Mouse (Mus musculus): ENCODE data around the gene Tbrg1.
A peak's percentile ranks its signal among the peaks of the same experiment; 100 is the strongest.

Gene Tbrg1

DNA sequence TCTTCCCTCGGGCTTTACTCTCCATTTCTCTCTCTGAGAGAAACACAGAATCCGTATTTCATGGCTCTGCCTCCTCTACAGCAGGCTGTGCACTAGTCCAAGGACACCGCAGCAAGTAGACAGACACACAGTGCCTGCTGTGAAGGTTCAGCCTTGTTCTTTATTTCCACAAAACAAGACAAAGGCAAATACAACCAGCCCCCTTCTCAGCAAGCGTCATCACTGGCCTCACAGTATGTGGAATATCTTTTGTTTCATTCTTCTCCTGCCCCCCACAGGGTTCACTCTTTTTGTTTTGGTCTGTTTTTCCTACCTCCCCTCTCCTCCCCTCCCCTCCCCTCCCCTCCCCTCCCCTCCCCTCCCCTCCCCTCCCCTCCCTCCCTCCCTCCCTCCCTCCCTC is 28.5 kb downstream of the Tbrg1 start:
- no peak for DNase-seq

DNA sequence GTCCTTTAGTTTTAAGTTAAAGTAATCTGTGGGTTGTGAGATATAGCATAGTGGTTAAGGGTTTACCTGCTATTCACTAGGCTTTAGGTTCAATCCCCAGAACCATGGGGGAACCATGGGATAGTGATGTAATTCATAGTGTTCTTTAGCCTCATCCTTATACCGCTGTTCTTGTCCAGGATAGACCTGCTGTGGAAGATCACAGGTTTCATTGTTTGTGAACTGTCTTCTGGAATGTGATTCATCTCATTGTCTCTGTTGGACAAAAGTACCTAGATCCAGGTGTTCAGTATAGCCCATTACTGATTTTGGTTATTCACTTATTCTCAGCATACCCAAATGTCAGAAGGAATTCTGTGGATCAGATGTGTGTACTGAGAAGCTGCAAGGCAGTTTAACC is 29.8 kb downstream of the Tbrg1 start:
- no peak for DNase-seq

DNA sequence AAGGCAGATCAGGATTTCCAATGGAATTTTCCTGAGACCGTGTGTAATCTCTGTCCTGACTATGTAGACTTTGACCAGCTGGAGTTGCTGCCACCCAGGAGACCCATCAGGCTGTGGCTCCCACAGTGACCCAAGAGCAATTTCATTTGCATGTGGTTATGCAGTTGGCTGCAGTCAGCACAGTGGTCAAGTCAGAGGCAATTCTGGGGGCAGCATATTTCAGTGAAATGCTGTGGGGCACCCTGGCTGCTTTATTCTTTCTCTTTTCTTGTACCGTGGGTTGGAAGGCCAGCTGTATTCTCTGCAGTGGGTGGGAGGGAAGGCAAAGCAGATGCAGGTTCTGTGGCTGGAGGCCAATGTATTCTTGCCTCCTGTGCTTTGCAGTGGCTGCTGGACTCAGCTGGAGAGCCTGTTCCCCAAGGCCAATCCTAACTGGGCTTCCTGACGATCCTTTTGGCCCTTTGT is 31.0 kb downstream of the Tbrg1 start:
- peak; percentile 53 for DNase-seq

DNA sequence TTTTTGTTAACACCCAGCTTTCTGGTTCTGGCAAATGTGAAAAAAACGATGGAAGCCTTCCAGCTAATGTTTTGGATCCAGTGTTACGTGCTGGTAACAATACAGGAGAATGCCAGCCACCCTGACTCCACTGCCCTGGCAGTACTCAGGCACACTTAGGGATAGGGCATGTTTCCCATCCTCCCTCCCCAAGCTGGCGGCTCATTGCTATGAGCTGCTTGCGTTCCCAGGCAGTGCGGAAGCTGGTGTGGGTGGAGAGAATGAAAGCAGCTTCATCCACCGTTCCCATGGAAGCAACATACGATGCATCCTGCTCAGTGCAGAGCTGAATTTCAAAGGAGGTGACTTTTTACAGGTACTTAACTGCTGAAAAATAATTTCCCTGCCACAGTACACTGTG is 31.5 kb downstream of the Tbrg1 start:
- no peak for DNase-seq

DNA sequence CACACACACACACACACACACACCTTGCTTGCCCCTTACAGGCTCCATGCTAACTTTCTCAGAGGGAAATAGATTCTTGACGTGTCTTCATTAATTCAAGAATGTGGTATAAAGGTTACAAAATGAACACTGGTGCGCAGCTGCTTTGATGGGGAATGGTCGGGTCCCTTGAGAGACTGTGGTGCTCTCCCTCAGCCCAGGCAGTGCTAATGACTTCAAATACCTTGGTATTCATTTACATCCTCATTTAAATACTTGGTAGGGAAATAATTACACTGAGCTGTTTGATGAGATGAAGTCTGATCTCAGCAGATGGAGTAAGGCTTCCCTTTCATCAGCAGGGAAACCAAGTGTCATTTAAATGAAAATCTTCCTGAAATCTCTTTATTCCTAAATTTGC is 32.0 kb downstream of the Tbrg1 start:
- DNase-seq = no peak

DNA sequence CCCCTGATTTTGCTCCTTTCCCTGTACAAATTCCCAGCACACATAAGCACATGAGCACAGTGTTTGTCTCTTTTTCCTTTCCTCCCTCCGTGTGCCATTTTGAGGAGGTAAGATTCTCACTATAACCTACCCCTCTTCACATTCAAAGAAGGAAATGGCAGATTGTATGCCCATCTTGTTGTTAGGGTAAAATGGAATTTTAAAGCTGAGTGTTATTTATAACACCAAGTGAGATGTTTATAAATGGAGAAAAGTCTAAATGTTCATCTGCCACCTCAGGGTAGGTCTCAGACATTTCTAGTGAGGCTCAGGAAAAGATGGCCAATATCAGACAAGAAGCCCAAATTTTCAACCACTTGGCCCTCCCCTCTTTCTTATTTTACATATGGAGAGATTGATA is 32.6 kb downstream of the Tbrg1 start:
- no peak for DNase-seq

DNA sequence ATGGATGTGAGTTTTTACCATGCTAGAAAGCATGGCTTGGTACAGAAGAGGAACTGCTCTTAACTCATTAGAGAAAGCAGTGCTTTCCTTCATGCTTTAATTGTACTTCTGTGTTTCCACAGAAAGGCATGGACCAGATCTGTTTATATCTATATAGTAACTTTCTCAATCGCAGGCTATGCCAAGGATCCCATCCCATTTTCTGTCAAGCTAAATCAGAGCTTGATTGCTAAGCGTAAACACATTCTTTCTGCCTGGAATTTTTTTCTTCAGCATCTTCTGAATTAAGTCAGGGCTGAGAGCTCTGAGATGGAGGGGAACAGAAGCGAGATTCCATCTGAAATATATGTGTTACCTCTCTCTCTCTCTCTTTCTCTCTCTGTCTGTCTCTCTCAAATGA is 33.1 kb downstream of the Tbrg1 start:
- DNase-seq = no peak

DNA sequence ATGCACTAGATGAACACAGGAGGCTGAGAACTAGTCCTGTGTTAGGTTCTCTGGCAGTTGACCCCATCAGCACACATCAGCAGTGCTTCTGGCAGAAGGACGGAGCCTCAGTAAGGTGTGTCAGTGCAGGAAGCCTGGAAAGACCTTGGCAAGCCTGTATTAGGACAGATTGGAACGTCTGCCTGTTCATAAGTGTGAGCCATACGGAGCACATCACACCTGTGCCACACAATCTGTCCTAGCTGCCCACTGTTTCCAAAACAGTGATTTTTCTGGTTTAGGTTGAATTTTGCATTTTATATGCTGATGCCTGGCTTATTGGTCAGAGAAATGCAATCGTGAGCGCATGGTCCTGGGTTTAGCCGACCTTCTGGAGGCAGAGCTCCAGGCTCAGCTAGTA is 35.8 kb downstream of the Tbrg1 start:
- DNase-seq = no peak

DNA sequence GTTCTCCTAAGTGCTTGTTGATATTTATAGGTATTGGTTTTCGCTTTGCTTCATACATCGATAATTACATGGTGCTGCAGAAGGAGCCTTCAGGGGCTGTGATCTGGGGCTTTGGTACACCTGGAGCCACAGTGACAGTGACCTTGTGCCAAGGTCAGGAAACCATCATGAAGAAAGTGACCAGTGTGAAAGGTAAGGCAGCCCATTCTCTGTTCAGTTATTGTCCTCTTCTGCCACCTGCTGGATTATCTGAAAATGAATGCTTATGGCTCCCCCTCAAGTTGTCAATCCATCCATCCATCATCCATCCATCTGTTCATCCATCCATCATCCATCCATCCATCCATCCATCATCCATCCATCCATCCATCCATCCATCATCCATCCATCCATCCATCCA is 40.3 kb downstream of the Tbrg1 start:
- DNase-seq = peak; percentile 18

DNA sequence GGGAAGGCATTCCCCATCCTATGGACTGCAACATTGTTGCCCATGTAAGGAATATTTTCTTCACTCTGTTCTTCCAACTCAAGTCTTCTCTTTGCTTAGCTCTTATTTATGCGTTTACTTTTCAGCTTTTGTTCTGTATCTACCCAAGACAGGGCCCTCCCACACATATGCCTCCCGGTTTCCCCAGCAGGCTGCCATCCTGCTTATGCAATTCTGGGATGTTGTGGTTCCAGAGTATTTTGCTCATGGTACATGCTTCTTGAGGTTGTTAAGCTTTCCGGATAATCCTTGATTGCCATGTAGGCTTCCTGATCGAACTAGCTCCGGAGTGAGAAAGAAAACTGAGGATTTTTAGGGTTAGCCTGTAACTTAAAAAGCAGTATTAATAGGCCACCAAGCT is 41.9 kb downstream of the Tbrg1 start:
- DNase-seq = no peak

DNA sequence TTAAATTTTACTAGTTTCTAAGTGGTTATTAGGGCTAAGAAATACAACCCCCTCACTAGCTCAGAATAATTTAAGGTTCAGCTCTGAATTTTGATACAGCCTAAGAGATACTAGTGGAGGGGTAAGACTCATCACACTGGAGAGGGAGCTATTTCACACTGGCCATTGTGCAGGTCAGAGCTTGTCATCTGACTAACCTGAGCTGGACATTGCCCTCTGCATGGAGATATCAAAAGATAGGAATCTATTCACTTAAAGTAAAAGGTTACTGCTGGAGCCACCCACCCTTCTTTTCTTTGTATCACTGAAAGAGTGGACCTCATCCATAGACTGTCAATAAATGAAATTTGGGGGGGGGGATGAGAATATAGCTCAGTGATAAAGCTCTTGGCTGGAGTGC is 42.8 kb downstream of the Tbrg1 start:
- DNase-seq = no peak

DNA sequence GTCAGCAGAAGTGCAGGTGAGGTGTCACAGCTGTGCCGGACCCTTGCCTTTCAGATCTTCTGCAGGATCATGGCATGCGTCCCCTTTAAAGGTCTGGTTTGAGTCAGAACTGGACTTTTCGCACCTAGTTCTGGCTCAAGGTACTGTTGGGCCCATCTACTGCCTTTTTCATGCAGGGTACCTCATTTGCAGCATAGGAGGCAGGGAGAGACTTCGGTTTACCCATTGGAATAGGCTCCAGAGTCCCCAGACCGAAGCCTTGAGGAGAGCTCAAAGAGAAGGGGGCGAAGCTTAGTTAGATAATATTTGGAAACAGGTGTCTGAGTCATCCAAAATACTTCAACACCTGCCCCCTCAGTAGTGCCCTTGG is 43.2 kb downstream of the Tbrg1 start:
- DNase-seq = no peak

DNA sequence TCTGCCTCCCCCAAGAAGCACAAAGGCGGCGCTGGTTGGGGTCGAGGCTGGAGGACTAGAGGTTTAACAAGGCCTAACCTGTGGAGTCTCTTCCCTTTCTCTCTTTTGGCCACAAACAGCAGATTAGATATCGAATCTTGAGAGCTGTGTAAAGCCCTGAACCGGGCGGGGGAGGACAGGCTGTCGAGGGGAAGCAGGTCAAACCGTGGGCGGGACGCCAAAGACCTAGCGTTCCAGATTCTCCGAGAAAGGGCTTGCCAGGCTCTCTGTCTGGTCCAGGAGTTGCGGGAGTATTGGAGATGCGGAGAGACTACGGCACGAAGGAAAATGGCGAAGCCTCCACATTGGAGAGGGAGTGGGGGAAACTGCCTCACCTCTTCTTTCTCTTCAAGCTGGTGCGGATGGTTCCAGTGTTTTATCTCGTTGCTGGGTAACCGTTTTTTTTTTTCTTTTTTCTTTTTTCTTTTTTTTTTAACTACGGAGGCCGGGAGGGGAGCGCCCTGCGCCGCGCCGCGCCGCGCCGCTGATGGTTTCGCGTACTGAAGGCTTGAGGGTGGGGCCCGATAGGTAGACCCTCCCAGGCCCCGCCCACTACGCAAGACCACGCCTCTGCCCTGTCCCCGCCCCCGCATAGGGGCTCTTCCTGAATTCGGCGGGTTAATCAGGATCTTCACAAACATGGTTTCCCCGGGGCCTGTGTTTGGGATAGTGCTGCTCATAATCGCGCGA is 43.8 kb downstream of the Tbrg1 start, which contains the start of gene Spa17:
TSS of gene Spa17 (minus strand) at position 541 of the 729 bp plus-strand sequence.
- peak; percentile 88 for DNase-seq

DNA sequence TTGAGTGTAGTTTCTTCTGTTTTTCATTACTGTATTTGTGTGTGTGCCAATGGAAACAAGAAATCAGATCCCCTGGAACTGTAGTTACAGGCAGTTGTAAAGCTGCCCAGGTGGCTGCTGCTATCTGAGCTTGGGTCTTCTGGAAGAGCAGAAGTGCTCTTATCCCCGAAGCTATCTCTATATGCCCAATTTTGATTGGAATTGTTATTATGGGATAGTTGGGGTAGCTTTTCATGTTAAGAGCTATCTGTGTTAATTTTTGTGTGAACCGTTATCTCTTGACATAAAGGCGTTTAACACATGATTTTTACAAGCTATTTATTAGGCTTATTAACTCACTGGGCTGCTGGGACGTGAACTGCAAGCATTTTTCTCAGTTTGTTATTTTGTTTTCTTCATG is 47.6 kb downstream of the Tbrg1 start:
- no peak for DNase-seq

DNA sequence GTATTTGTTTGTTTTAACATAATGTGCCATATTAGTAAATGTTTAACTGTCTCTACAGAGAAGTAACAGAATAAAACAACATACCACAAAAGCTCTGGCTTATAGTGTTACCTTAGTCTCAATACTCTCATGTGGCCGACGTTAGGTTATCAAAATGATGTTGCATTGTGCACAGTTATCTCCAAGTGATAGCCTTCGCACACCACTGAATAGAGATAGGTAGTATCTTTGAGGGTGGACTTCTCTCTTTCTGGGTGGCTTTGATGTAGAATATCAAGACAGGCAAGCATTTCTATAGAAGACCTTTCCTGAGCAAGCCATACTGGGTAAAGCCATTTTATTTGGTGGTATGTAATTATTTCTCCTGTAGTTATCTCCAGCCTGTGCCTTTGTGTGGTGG is 52.0 kb downstream of the Tbrg1 start:
- DNase-seq = no peak

DNA sequence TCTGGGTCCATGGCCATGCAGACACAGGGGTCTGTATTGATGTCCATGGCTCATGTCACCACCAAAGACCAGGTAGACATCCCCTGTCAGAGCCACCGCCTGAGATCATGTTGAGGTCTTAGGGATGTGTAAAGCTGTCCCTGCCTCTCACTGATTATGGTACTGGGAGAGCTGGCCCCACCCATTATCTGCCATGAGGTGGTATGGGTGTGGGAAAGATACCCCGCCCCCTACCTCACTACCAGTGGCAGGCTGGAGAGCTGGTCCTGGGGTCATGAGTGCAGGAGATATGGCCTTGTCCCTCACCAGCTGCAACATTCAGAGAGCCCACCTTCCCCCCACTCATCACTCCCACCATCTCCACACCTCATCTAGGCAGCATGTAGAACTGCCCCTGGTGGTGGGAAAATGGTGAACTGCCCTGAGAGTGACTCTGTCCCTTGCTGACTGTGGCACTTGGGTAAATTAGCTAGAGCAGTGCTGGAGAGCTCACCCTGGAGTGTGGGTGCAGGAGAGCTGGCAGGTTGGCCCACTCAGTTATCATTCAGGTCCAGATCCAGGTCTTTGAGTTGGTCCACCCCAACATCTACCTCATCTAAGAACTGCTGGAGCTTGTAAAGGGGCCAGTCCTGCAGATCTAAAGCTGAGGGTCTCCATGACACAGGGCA is 56.4 kb downstream of the Tbrg1 start:
- DNase-seq = no peak
